Mouse (Mus musculus) CD4-positive helper T cell, adult 2 months (primary cell): ENCODE results near the gene Cox19.
A peak's percentile ranks its signal among the peaks of the same experiment; 100 is the strongest.
"Not testable (repeated sequence)": the region's sequence is repeated elsewhere in the genome, so short reads cannot be mapped to it uniquely, and the experiment has no call there.

Experiments
- DNase-seq: peaks from one replicate; pipeline ENCODE4 v3.0.0-alpha.2; 2012; ENCODE audit warnings: low read depth, missing footprints, low spot score

Gene Cox19

DNA sequence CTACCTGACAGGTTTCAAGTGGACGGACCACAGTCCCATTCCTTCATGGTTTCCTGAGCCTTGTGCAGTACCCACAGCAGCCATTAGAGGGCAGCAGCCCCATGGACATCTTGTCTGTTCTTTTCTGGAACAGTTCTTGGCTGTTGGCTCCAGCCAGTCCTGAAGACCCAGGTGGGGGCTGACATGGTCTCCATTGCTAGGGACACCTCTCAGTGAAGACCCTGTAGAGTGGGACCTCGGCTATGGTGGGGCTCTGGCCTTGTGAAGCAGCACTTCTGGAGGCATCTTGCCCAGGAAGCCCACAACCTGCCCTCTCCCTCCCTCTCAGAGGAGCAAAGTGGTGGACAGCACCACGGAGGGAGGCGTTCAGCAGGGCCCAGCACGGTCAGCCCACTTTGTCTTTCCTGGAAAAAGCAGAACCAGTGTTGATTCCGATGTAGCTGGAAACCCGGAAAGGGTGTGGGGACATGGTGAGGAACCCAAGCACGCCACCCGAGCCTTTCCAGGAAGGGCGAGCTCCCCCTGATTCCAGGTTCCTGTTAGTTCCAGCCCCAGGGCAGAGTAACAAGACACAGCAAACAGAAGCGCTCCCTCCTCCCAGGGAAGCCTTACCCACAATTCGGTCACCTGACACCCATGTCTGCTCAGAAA lies 13.2 kb upstream of the Cox19 start:
- DNase-seq = peak; percentile 78

DNA sequence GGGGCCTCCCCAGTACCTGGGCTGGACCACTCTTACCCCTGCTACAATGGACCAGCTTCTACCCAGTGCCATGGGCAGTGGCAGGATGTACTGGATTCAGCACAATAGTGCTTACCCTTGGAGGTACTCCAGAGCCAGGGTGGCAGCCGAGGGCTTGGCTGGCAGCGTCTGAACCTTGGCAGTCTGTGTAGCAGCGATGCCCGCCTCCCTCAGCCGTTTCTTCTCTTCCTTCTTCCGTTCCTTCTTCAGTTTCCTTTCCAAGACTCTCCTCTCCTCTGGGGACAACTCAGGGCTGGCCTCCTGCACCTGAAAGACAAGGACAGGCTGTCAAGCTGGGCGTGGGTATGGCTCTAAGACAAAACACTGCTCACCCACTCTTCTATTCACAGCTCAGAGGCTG lies 12.6 kb upstream of the Cox19 start:
- no peak for DNase-seq

DNA sequence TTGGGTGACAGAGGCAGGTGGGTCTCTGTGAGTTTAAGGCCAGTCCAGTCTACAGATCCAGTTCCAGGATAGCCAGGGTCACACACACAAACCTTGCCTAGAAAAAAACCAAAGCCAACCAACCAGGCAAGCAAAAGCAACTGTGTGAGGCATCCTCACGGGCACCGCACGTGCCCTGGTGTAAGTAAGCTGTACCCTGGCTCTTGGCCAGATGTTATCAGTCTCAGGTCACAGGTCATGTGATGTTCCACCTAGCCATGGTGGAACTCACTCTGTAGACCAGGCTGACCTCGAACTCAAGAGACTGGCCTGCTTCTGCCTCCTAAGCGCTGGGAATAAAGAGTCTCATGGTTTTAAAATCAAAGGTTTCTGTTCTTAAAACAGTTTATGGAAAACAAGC lies 8.0 kb upstream of the Cox19 start:
- no peak for DNase-seq

DNA sequence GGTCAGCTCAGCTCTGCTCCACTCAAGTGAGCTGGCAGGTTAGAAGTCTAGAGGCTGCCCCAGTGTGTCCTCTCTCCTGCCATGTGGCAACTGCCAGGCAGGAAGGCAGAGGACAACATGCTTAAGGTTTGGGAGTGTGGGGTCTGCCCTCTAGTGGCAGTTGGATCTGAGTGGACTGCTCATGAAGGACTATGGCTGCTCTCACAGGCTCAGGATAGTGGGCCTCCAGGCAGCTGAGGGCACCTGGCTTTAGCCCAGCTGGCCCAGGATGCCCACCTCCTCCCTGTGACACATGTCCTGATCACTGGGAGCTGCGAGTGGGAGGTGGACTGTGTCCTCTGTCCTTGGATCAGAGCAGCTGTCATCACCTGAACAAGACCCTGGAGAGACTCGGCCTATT lies 7.4 kb upstream of the Cox19 start:
- peak; percentile 33 for DNase-seq

DNA sequence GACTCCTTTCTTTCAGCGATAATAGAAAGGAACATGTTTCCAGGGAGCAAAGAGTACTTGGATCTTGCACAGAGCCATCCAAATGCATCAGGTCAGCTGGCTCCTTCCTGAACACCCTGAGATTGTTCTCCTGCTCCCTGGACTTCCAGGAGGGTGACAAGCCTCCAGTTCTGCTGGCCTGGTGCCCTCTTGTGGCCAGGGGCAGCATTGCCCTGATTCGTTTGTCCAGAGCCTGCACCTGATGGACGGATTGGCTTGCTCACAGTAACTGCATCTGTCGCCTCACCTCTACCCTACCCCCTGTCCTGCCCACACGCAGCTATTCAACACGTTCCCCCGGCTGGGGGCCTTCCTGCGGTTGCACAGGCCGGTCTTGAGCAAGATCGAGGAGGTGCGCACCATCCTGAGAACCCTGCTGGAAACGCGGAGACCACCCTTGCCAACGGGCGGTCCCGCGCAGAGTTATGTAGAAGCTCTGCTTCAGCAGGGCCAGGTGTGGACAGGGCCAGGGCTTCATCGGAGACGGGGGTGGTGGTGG lies 4.1 kb upstream of the Cox19 start:
- peak; percentile 65 for DNase-seq

DNA sequence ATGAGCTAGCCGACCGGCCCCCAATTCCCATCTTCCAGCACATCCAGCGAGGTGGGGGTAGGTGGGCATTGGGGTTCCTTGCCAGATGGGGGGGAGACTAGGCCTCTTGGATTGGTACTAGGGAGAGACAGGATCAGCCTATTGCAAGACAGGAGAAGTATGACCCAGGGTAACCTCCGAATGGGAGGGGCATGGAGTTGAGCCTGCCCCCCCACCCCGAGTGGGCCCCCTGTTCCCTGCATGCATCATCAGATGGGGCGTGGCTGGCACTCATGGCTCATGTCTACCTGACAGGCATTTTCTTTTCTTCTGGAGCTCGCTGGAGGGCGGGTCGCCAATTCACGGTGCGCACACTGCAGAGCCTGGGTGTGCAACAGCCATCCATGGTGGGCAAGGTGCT lies 2.7 kb upstream of the Cox19 start:
- no peak for DNase-seq

DNA sequence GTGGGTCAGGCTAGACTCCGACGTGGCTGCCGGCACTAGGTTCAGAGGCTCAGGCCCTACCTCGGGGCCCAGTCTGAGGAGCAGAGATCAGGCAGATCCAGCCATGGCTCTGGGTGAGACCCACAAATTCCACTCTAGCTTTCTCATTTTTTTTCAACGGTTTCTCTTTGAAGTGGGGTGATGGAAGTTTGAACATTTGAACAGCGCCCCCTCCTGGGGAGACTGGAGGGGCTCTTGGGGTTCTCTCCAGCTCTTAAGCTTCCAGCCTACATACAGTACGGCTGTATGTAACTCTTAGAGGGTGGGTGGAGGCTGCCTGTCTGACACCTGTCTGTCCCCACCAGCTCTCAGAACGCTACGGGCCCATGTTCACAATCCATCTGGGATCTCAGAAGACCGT lies 2.3 kb upstream of the Cox19 start:
- DNase-seq = peak; percentile 65

DNA sequence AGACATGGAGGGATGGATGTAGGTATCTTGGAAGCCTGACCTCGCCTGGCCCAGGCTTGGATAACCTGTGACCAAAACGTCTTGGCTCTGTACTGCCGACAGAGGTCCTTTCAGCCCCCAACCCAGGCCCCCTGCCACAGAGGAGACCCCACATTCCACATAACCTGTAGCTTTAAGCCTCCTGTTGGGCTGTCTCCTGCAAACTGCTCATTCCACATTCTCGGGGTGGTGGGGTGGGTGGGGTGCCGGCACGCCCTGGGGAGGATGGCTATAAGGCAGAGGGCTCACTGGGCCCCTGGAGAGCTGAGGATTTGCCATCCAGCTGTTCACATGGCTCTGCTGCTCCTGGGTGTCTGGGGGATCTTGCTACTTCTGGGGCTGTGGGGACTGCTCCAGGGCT lies 1.1 kb upstream of the Cox19 start, which contains the start of gene Cyp2w1:
Cyp2w1 (plus strand) TSS at position 301 of the 400 bp plus-strand sequence.
- no peak for DNase-seq

DNA sequence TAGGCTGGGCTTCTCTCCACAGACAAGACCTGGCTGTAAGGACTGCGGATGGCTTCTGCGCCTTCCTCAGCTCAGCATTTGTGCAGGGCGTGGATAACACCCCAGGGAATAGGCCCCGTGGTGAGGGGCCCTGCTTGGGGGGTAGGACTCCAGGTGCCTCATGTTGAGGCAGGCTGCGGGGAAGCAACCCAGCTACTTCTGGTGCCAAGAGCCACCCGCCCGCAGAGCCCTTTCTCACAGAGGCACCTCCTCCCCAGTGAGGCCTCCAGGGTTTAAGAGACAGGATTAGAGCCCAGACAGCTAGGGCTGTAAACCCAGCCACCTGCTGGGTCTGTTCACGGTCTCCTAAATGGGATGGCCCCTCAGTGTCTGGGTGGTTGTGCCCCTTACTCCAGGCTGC lies 410 bp upstream of the Cox19 start:
- DNase-seq = no peak

DNA sequence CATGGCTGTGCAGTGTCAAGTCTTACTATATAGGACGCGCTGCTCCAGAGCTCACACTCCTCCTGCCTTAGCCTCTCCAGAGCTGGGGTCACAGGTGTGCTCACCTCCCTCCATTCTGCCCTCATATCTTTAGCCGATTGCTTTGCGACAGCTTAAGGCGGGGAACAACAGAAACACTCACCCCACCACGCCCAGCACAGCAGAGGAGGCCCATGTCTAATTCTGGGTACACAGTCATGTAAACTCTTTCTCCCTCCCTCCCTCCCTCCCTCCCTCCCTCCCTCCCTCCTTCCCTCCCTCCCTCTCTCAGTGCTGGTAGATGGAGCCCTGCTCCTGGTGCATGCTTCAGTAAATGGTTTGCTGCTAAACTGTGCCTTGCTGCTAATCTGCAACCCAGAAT lies 1.5 kb downstream of the Cox19 start:
- no peak for DNase-seq

DNA sequence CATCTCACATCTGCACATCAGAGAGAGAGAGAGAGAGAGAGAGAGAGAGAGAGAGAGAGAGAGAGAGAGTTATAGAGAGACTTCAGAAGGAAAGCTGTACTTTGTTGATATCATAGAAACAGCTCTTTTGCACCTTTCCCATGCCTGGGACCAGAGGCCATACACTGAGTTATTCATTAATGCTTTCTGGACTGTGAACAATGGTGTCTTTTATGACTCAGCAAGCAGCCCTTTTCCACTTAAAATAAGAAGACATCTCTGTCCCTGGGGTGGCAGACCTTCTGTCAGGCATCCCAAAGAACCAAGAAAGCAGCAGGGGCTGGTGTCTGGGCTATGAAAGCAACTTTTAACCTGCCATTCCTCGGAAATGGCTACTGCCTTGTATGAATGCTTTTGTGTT lies 4.0 kb downstream of the Cox19 start:
- no peak for DNase-seq

DNA sequence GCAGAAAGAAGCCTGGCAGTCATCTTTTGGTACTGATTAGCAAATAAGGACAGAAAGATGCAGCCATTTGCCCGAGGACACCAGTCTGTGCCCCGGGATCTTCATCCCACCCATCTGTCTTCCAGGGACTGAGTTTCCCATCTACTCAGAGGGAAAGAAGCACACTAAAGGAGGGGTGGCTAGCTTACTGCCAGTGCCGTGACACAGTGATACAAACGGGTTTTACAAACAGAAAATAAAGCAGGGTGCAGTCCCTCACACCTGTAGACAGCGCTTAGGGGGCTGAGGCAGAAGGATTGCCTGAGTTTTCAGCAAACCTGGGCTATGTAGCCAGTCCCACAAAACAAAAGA lies 5.9 kb downstream of the Cox19 start:
- DNase-seq = no peak

DNA sequence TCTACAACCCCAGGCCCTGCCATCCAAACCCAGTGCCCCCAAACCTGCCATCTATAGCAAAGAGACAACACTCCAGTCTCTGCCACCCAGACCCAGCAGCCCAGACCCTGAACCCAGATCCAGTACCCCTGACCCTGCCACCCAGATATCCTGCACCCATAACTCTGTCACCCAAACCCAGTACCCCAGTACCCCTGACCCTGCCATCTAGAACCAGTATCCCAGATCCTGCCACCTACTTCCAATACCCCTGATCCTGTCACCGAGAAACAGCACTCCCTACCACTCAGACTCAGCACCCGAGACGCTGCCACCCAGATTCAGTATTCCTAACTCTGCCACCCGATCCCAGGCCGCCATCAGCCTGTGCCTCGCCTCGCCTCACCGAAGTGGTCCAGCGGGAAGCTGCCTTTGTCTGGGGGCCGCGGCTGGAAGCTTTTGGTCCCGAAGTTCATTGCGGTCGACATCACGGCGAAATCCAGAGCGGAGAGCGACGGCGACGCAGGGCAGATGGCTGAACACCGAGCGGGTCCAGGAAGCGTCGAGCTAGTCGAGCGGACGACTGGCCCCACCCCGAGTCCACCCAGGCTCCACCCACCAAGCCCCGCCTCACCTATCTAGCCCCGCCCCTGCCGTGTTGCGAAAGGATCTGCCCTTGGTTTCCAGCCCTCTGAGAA lies 6.4 kb downstream of the Cox19 start:
- peak; percentile 92 for DNase-seq

DNA sequence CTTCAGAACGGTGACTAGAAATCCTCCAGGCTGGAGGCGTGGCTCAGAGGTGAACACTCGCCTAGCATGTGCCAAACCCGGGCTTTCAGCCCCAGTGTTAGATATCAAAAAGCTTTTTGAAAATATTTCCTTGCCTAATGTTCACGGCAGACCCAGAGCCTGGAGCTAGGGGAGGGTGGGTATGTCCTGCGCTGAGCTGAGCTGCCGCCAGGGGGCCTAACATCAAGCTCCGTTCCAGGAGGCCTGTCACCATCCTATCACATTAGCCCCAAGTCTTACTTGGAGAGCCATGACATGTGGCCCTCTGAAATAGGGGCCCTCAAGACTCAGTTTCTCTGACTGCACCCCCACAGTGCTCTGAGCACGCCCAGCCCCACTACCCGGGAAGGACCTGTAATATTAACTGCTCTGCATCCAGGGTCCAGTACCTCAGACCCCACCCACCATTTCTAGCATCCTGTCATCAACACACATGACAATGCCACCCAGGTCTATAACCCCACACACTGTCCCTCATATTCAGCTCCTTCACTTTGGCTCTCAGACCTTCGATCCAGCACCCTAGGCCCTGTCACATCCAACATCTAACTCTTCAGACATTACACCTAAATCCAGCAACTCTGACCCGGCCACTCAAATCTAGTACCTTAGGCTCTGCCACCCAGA lies 7.1 kb downstream of the Cox19 start:
- DNase-seq = peak; percentile 84

DNA sequence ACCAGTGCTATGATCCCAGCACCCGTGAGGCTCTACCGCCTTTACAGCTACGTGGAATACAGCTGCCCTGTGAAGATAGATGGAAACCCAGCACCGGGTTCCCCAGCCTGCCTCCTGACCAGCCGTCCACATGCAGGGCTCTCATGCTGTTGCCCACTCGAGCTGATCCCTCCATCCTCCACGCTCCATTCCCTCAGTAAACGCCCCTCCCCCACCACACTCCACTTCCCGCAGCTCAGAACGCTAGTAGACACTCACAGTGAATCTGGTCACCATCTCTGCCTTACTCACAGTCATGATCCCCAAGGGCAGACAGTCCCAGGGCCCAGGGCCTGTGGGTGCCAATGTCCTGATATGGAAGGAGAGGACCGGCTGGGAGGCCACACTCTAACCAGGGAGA lies 12.3 kb downstream of the Cox19 start:
- DNase-seq = no peak

DNA sequence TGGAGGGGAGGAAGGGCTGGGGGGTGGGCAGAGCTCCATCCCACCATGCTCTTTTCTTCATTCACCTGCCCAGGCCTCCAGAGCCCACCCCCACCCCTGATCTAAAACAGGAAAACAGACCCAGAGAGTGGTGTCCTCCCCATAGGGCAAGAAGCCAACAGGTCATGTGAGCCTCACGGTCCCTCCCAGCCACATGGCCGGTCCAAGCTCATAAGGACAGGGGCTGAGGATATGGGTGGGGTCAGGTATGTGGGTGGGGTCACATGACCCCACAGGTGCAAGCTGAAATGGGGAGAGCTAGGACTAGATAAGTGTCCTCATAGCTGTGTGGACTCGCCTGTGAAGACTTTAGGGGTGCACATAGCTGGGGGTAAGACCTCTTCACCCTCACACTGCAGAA lies 12.8 kb downstream of the Cox19 start:
- no peak for DNase-seq

DNA sequence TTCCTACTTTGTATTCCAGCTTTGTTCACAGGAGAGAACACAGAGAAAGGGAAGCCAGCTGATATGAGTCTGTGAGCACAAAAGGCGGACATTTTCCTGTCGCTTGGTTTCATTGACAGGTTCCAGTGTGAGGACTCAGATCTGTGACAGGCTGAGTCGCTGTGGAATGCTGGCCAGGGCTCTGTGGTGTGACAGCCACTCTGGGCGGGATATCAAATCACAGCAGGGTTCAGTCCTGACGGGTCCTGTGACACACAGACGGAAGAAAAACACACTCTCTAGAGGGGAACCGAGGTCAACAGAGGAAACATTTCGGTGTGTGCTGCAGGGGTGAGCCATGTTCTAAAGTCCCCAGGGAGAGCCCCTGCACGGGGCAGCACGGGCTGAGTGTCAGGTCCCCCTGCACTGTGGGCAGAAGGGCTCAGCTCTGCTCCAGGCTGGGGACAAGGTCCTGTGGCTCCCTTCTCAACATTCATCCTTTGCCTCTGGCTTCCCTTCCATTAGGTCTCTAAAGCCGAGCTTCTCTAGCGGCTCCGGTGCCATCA lies 13.3 kb downstream of the Cox19 start:
- DNase-seq = no peak

DNA sequence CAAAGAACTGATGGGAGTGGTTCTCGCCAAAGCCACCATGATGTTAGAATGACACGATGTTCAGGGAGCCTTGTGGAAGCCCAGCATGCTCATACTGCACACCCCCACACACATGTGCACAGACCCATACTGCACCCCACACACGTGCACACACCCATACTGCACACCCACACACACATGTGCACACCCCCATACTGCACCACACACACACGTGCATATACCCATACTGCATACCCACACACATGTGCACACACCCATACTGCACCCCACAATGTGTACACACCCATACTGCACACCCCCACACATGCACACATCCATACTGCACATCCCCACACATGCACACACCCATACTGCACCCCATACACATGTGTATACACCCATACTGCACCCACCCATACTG lies 15.6 kb downstream of the Cox19 start:
- DNase-seq = no peak

DNA sequence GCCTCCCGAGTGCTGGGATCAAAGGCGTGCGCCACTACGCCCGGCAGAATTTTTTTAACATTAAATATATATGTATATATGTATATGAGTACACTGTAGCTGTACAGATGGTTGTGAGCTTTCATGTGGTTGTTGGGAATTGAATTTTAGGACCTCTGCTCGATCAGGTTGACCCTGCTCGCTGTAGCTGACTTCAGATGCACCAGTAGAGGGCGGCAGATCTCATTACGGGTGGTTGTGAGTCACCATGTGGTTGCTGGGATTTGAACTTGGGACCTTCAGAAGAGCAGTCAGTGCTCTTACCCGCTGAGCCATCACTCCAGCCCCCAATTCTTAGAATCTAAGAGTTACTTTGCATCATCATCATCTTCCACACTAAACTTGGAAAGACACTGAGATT lies 16.8 kb downstream of the Cox19 start:
- DNase-seq = not testable (repeated sequence)

DNA sequence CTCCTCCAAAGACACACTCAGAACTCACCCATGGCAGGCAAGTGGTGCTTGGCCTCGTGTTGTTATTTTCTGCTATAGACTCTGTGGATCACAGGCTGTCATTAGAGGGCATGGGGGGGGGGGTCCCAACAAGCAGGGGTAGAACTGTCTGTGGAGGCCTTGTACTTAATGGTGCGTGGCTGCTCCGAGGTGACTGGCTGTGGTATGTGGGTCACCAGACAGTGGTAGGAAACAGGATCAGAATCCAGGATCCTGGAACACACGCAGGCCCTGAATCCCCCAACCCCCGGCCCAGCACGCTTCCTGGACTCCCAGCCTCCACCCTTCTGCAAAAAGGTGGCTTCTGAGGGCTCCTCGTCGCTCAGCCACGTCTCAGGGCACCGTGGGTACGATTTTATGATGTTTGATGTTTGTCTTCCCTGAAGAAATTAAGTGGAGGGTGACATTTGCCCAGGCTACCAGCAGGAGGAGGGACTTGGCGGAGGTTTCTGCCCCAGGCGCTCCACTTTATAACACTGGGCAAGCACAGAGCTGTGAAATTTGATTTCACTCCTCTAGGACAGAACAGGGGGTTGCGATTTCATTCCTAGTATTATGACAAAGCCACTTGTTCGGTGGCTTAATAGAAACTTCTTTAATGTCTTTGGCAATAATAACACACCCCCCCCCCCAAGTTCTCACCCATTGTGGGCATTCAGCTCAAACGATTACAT lies 17.8 kb downstream of the Cox19 start:
- no peak for DNase-seq

DNA sequence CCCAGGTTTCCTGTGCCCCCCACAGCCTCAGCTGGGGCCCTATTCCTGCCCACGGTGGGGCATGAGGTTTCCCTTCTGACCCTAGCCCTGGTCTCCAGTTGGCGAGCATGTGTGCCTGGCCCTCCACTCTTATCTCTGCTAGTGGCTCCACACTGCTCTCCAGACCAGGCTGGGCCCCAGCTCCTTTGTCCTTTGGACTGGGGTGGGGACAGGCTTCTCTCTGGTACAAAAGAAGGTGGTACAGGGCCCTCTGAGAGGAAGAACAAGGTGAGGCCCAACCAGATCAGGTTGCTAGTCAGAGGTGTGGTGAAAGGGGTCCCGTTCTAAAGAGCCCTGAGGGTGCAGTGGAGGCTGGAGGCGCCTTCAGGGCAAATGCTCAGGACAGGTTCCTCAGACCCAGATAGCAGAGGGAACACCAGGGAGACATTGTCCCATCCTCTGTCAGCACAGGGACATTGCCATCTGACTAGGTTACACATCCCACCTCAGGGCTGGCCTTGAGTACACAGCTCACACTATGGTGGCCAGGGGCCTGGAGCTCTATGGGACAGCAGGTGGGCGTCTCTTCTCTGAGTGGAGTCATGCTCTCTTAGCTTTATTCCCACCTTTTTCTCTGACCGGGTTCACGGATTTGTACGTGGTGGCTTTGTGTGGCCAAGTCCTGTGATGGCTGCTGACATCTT lies 18.5 kb downstream of the Cox19 start:
- DNase-seq = no peak
